Mouse (Mus musculus): ENCODE data around the gene Serhl. TPM values are rescaled to one million over a fixed set of nuclear protein-coding genes. Genes with fewer than 3 reads are reported as not detected.
A peak's percentile ranks its signal among the peaks of the same experiment; 100 is the strongest.

The Serhl gene
- polyA plus RNA-seq, 3 experiments from 2014 or later = 63.6 to 95.2 (median 80.0) TPM

GRCm38 (mm10) chr15:83084022-83084640 is 5.2 kb upstream of the Serhl start:
- ATAC-seq = no peak

DNA sequence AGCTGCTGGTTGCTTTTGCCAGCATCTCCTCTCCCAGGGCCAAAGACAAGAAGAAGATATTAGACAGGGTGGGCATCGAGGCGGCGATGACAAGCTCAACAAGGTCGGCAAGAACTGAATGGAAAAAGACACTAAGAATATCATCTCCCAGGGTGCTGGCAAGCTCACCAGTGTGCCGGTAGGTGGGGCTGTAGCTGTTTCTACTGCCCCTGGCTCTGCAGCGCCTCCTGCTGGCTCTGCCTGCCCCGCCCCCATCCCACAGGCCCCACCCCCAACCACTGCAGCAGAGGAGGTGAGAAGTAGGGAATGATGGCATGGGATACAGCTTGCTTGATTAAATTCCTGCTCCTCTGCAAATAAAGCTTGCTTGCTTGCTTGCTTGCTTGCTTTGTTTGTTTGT is 3.4 kb upstream of the Serhl start:
- ATAC-seq = no peak

GRCm38 (mm10) chr15:83086636-83087328 is 2.5 kb upstream of the Serhl start:
- ATAC-seq = no peak

GRCm38 (mm10) chr15:83088495-83089428 is 544 bp upstream of the Serhl start:
- ATAC-seq = no peak

DNA sequence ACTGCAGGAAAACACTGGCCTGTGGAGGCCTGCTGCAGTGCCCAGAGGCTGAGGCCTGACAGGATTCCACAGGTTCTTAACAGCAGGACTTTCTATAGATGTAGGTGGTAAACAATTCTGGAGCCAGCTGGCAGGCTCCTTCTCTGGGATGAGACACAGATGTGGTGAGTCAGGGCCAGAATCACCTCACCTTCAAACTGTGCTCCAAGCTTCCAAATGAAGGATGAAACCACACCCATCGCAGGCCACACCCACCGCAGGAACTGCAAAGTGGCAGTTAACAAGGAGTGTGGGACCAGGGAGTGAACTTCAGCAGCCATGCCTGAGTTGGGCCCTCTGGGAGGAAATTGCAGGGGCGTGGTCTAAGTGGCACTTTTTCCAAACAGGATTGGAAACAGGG is 1.6 kb downstream of the Serhl start:
- ATAC-seq = no peak

DNA sequence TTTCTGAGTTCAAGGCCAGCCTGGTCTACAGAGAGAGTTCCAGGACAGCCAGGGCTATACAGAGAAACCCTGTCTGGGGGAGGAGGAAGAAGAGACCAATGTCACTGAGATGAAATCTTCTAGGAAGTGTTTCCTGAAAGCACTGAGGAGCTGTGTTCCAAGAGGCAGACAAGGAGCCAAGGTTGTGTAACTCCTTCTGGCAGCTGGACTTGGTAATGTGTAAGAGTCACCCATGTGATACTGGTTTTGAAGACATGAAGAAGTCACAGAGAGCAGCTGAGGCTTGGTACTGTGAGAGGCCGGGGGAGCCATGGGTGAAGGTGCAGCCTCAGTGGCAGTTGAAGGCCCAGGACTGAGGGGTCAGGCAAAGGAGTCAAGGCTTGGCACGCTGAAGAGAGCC is 4.4 kb downstream of the Serhl start:
- ATAC-seq = no peak

DNA sequence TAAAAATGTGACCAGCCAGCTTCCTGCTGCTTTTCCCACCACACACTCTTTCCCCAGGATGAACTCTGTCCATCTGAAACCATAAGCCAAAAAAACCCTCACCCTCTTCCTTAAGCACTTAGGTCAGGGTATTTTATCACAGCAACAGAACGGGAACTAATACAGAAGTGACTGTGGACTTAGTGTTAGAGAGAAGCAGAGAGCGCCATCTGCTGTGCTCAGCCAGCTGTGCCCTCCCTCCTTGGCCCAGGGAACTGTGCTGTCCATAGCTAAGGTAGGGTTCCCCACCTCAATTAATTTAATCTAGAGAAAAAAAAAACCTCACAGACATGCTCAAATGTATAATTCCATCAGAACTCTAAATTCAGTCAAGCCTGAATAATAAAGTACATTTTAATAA is 6.6 kb downstream of the Serhl start:
- no peak for ATAC-seq

DNA sequence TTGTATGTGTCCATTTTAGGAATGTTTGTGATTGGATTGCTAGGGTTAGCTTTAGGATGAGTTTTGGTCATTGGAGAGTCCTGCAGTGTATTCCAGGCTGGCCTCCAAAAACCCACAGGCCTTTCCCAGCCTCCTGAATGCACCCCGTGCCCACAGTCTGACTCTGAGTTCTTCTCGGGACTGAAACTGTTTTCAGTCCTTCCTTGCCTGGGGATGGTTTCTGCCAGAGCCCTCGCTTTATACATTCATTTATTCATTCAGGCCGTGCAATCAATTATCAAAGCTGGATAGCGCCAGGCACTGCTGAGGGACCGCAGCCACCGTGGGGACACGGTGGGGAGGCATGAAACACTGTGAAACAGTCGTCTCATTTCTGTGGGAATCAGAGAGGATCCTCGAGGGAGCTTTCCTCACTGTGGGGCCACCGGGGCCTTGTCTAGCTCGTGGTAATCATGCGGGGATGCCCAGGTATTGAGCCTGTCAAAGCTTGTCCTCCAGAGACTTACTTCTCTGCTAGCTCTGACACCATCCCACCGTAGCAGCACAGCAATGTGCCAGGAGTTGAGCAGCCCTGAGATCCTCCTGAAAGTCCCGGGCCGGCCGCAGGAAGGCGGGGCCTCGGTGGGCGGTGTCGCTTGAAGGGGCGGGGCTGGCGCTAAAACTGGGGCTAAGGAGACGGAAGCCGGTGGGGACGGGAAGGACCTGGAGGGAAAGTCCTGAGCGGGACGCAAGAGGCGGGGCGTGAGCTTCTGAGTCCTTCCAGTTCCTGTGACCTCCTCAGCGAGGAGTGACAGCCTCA is 10.4 kb downstream of the Serhl start:
- ATAC-seq = peak; percentile 96

GRCm38 (mm10) chr15:83100332-83100662 is 11.0 kb downstream of the Serhl start:
- peak; percentile 5 for ATAC-seq

DNA sequence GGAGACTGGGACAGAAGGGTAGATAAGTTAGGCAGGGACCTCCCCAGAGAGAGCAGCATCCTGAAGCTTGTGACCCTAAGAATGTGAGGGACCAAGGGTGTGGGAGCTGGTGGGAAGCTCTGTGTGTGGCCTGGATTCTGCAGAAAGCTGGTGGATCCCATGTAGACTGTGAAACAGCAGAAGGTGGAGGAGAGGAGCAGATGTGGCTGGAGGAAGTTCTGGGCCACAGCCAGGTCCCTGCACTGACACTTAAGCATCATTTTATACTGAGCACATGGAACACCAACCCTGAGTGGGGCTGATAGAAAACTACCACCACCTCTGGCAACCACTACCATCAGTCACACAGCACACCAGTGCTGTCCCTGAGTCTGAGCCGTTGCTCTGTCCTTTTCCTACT is 13.8 kb downstream of the Serhl start:
- ATAC-seq = no peak

DNA sequence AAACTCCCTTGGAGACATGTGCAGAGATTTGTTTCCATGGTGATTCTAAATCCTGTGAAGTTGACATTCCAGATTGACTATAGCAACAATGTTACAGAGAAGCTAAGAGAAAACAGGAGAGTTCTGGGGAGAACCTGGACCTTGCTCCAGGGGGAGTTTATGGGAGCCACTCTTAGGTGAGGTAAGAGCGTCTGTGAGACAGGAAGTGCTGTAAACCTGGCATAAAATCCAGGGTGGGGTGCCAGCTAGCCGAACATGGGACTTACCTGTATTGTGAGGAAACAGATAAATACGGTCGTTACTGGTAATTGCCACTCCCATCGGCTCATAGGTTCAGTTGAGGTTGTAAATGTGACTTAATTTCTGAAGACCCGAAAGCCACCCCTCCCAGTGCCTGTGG is 17.1 kb downstream of the Serhl start:
- no peak for ATAC-seq

DNA sequence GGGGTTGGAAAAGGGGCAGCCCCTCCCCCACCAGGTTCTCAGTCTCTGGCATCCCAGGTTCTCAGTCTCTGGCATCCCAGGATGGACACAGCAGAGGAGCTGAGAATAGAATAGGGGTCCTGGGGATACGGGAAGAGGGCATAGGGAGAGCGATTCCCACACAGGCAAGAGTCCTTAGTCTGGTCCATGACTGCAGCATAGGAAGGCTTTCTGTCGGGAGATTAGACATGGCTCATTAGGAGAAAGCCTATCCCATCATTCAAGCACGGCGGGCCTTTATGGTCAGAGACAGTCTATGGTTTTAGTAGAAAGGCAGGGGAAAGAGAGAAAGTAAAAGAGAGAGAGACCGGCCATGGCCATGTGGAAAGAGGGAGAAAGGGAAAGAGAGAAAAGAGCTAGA is 18.5 kb downstream of the Serhl start:
- no peak for ATAC-seq

GRCm38 (mm10) chr15:83111290-83111689 is 22.0 kb downstream of the Serhl start:
- no peak for ATAC-seq

GRCm38 (mm10) chr15:83111874-83112273 is 22.6 kb downstream of the Serhl start:
- ATAC-seq = no peak

DNA sequence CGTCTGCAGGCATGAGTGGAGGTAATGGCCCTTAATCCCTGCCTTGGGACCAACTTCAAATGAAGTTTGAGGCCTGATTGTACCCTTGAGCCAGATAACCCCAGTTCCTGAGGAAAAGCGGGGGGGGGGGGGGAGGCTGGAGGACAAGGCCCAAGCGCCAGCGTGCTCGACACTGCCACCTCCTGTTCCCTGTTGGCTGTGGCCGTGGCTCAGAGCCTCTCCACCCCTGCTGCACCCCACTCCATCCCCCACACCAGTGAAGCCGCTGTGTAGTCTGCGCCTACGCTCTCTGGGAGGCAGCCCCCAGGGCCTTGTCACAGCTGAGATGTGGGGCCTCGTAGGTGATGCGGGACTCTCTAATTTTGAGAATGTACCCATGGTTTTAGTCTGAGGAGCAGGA is 23.6 kb downstream of the Serhl start:
- peak; percentile 56 for ATAC-seq

- ATAC-seq = no peak
These were observed 24.8 kb downstream of the Serhl start for GRCm38 (mm10) chr15:83114106-83114505.

GRCm38 (mm10) chr15:83115071-83115470 is 25.8 kb downstream of the Serhl start:
- no peak for ATAC-seq

- ATAC-seq = no peak
These were observed 29.1 kb downstream of the Serhl start for GRCm38 (mm10) chr15:83118360-83118759.

DNA sequence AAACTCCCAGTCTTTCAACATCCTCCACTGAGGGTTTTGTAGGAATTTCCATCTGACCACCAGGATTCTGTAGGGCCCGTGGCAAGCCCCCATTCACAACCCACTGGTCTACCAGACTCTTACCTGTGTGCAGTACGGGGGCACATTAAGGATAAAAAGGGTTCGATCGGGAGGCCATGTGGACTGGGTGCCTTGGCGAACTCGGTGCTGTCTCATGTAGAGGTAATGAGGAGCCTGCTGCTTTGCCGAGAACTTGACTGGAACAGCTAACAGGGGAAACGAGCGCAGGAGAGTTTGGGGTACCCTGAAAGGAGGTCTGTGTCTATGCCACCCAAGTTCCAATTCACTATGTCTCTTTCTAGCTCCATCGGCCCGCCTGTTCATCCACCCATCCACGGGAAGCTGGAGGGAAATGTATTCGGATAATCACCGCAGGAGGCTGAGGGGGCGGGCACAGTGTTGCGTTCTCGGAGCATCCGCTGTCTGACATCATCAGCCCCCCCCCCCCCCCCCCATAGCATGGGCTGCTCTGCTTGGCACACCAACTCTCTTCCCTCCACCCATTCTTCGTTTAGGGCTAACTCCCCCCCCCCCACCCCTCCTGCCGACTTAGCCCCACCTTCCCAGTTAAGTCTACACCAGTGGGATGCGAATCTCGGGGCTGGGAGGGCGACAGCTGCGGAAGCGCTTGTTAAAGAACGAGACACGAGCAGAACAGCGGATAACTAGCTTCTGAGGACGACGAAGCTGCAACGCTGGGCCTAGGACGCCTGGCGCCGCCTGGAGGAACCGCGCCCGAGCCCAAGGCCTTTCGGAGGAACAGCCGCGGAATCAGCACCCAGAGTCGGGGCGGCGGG is 32.6 kb downstream of the Serhl start:
- peak; percentile 80 for ATAC-seq

- ATAC-seq = peak; percentile 78
These were observed 33.4 kb downstream of the Serhl start, which contains the start of gene Rrp7a for GRCm38 (mm10) chr15:83122566-83123145. TSS of gene Rrp7a (minus strand) at chr15:83122801.

DNA sequence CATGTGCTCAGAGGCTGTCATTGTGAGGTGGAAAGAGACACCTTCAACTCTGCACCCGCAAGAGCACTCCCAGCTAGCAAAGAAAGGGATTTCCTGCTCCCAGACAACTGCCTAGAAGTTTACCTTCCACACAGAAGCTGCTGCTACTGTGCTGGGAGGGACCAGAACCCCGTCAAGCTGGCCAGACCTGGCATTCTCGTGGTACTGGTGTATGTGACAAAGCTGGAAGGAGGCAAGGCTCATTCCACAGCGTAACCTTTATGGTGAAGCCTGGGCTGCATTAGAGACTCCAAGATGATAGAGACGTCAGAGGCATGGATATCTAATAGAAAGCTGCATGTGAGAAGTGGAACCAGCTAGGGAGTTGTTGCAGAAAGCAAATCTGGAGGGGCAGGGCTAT is 35.3 kb downstream of the Serhl start:
- no peak for ATAC-seq

Measured in inflammation-experienced regulatory T-cells, adult 6 months (primary cell).